ENCODE assay signal across 12 mouse cellular contexts in genomic region chr2:25094785-25095108, GRCm38 (mm10). TPM values are rescaled to one million over a fixed set of nuclear protein-coding genes. Genes with fewer than 3 reads are reported as not detected.
DNase-seq lines count a peak whose midpoint lies in the region; ATAC-seq lines count a peak whose summit lies in the region.
"Had no signal": no experiment of that assay in that cellular context is flagged by ENCODE, and none has a peak within 500 bp of the region (broad histone marks: within the 10 kb centered on the region; RNA-seq: fewer than 3 reads in every experiment).

No protein-coding gene starts in this region.

- no peaks in the 10 kb centered on the region for H3K36me3 ChIP-seq in hindbrain, embryonic 12.5 days
- H3K36me3 ChIP-seq in hindbrain, embryonic 16.5 days (ENCODE audit: control insufficient read depth, insufficient read depth, low read length): no peaks in the 10 kb centered on the region
- no peaks in the 10 kb centered on the region for H3K36me3 ChIP-seq in liver, embryonic 16.5 days (ENCODE audit: control insufficient read depth, insufficient read depth)

- peaks cover 7% of the 10 kb centered on the region for H3K4me1 ChIP-seq in hindbrain, embryonic 12.5 days
- no peaks in the 10 kb centered on the region for H3K4me1 ChIP-seq in hindbrain, embryonic 16.5 days (ENCODE audit: control insufficient read depth, insufficient read depth, low read depth, low read length)
- peaks cover 10% of the 10 kb centered on the region for H3K4me1 ChIP-seq in liver, embryonic 16.5 days (ENCODE audit: control insufficient read depth, low read depth, low read length)

- H3K27me3 ChIP-seq in hindbrain, embryonic 12.5 days: peaks cover 12% of the 10 kb centered on the region; the same call in 1 of the 2 replicates
- no peaks in the 10 kb centered on the region for H3K27me3 ChIP-seq in hindbrain, embryonic 16.5 days (replicated peaks; ENCODE audit: control insufficient read depth, insufficient read depth, low read length)
- H3K27me3 ChIP-seq in liver, embryonic 16.5 days (ENCODE audit: control insufficient read depth, insufficient read depth, low read depth, low read length): no peaks in the 10 kb centered on the region

- H3K9me3 ChIP-seq in hindbrain, embryonic 12.5 days (replicated peaks): no peaks in the 10 kb centered on the region
- H3K9me3 ChIP-seq in hindbrain, embryonic 16.5 days (ENCODE audit: control insufficient read depth, low read length): no peaks in the 10 kb centered on the region
- no peaks in the 10 kb centered on the region for H3K9me3 ChIP-seq in liver, embryonic 16.5 days (replicated peaks; ENCODE audit: control insufficient read depth, low read length)

- H3K9ac ChIP-seq in hindbrain, embryonic 12.5 days: no peak overlapping the region
- no peak overlapping the region for H3K9ac ChIP-seq in hindbrain, embryonic 16.5 days (ENCODE audit: low read depth, low read length)
- H3K9ac ChIP-seq in liver, embryonic 16.5 days (ENCODE audit: low read depth, low read length): peak overlapping the region; percentile 28

- no peak for ATAC-seq in hindbrain, embryonic 12.5 days (ENCODE audit: low FRiP score)
- ATAC-seq in hindbrain, embryonic 16.5 days: no peak
- peak; percentile 33 for ATAC-seq in common myeloid progenitor, adult 5-6 weeks (replicated peaks; ENCODE audit: low read depth, poor library complexity, severe bottlenecking)
- ATAC-seq in hematopoietic stem cell, adult 5-6 weeks (replicated peaks in 1 of 2; ENCODE audit: insufficient read depth in 1 of 2, low FRiP score in 2 of 2, low TSS enrichment in 1 of 2, low read depth in 1 of 2, poor library complexity in 2 of 2, severe bottlenecking in 2 of 2): peak; percentile 24 to 27
- ATAC-seq in liver, embryonic 16.5 days (ENCODE audit: low read depth): peak; percentile 19

- peak overlapping the region; percentile 9 for H3K4me2 ChIP-seq in hindbrain, embryonic 12.5 days (replicated peaks)
- H3K4me2 ChIP-seq in hindbrain, embryonic 16.5 days (ENCODE audit: low read length): no peak overlapping the region
- H3K4me2 ChIP-seq in liver, embryonic 16.5 days (ENCODE audit: low read depth, low read length): peak overlapping the region; percentile 59

- 47% methylated on average over 17 of the region's 17 CpGs for WGBS in hindbrain, embryonic 12.5 days
- WGBS in hindbrain, embryonic 16.5 days: 32% methylated on average over 17 of the region's 17 CpGs
- WGBS in liver, embryonic 16.5 days (ENCODE audit: insufficient replicate concordance): 43% methylated on average over 17 of the region's 17 CpGs

- peak overlapping the region; percentile 1; the same call in 1 of the 2 replicates for H3K4me3 ChIP-seq in hindbrain, embryonic 12.5 days
- no peak overlapping the region for H3K4me3 ChIP-seq in hindbrain, embryonic 16.5 days (ENCODE audit: low read length)
- H3K4me3 ChIP-seq in liver, embryonic 16.5 days (ENCODE audit: low read depth, low read length): peak overlapping the region; percentile 41

- DNase-seq in B cell, adult 2 months: no peak
- no peak for DNase-seq in ovary, postnatal 14 days (ENCODE audit: low spot score)
- DNase-seq: right cerebral cortex, adult 18-20 months; thymus, postnatal 36 days had no signal

- no peak overlapping the region for H3K27ac ChIP-seq in hindbrain, embryonic 12.5 days
- no peak overlapping the region for H3K27ac ChIP-seq in hindbrain, embryonic 16.5 days (ENCODE audit: low read depth, low read length)
- H3K27ac ChIP-seq in liver, embryonic 16.5 days (ENCODE audit: low read length): no peak overlapping the region

RNA-seq across cellular contexts. Expression of gene Noxa1, which starts 0.2 kb away (rescaled TPM):
- 0.14 and 0.22 TPM in 2 replicates for polyA plus RNA-seq in hindbrain, embryonic 12.5 days (2016; fragmentation: Nextera tagmentation; extraction: Ambion mirVana)
- polyA plus RNA-seq in hindbrain, embryonic 16.5 days (2015; fragmentation: Nextera tagmentation; extraction: Ambion mirVana): not detected in 2 replicates
- 0.09 TPM in 1 of 2 replicates, not detected in the other for total RNA-seq in common myeloid progenitor, adult 5-6 weeks (2017)
- 1.0 TPM in 1 of 2 replicates, not detected in the other for total RNA-seq in hematopoietic stem cell, adult 5-6 weeks (2017)
- polyA plus RNA-seq in liver, embryonic 16.5 days (2015; fragmentation: Nextera tagmentation; extraction: Ambion mirVana): 0.82 and 0.85 TPM in 2 replicates
- total RNA-seq: gastrocnemius, adult 18-20 months; layer of hippocampus, adult 18-20 months had no signal

RNA-seq across cellular contexts. Expression of gene Entpd8, which starts 14.6 kb away (rescaled TPM):
- polyA plus RNA-seq in hindbrain, embryonic 12.5 days (2016; fragmentation: Nextera tagmentation; extraction: Ambion mirVana): not detected in 2 replicates
- polyA plus RNA-seq in hindbrain, embryonic 16.5 days (2015; fragmentation: Nextera tagmentation; extraction: Ambion mirVana): not detected in 2 replicates
- total RNA-seq in common myeloid progenitor, adult 5-6 weeks (2017): not detected in 2 replicates
- not detected in 2 replicates for total RNA-seq in hematopoietic stem cell, adult 5-6 weeks (2017)
- 5.3 and 8.0 TPM in 2 replicates for polyA plus RNA-seq in liver, embryonic 16.5 days (2015; fragmentation: Nextera tagmentation; extraction: Ambion mirVana)
- total RNA-seq: gastrocnemius, adult 18-20 months; layer of hippocampus, adult 18-20 months; MEL had no signal

RNA-seq across cellular contexts. Expression of gene Nsmf, which starts 40.6 kb away (rescaled TPM):
- 108 and 115 TPM in 2 replicates for polyA plus RNA-seq in hindbrain, embryonic 12.5 days (2016; fragmentation: Nextera tagmentation; extraction: Ambion mirVana)
- 173 and 174 TPM in 2 replicates for polyA plus RNA-seq in hindbrain, embryonic 16.5 days (2015; fragmentation: Nextera tagmentation; extraction: Ambion mirVana)
- total RNA-seq in common myeloid progenitor, adult 5-6 weeks (2017): 9.6 and 15.2 TPM in 2 replicates
- 16.0 and 28.9 TPM in 2 replicates for total RNA-seq in hematopoietic stem cell, adult 5-6 weeks (2017)
- polyA plus RNA-seq in liver, embryonic 16.5 days (2015; fragmentation: Nextera tagmentation; extraction: Ambion mirVana): 9.5 and 10.8 TPM in 2 replicates

Comparison
In these comparisons a context has a peak if more than half of its experiments do, and no peak if none do; other contexts are left out.
1. ATAC-seq: peak in common myeloid progenitor, adult 5-6 weeks (single experiment), hematopoietic stem cell, adult 5-6 weeks (2 of 2) and liver, embryonic 16.5 days (single experiment); none in hindbrain, embryonic 12.5 days (single experiment) and hindbrain, embryonic 16.5 days (single experiment).